Mouse (Mus musculus) heart, postnatal 36 days (tissue): ENCODE data around the gene Cib4. TPM values are rescaled to one million over a fixed set of nuclear protein-coding genes. Genes with fewer than 3 reads are reported as not detected.

Source experiments
- DNase-seq, 2 experiments: peaks; one replicate each; pipeline ENCODE4 v3.0.0; 2021 to 2022
- intact Hi-C: fragments of 180-260 bp; cut with DNase I; formaldehyde crosslinking; loops from one replicate; pipeline ENCODE4 v1.15.1; 2025
- total RNA-seq, 2 experiments: library from RNA; stranded (reverse); gene quantifications; 2 replicates each; pipeline ENCODE4 v1.2.3; 2021

Cib4 gene
- total RNA-seq, 2 experiments from 2014 or later = not detected

DNA sequence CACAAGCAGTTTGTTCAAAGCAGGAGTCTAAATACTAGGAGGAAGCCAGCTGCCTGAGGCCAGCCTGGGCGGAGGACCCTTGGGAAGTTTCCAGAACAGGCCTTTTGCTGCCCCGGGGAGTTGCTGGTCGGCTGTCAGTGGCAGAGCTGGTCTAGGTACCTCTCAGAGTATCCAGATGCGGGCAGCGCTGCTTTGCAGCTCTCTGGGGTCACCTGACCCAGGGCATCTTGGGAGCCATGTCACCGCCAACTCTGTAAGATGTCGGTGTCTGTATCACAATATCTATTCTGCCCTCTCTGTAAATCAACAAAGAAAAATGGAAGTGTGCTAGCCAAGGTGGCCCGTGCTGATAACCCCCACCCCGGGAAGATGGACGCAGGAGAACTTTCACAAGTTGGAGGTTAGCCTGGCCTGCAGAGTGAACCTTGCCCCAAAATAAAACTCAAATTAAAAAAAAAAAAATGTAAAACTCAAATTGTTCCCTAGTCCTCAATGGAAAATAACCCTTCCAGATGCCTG is 25.4 kb downstream of the Cib4 start:
- DNase-seq = no peak
- intact Hi-C loops = no loop called here

DNA sequence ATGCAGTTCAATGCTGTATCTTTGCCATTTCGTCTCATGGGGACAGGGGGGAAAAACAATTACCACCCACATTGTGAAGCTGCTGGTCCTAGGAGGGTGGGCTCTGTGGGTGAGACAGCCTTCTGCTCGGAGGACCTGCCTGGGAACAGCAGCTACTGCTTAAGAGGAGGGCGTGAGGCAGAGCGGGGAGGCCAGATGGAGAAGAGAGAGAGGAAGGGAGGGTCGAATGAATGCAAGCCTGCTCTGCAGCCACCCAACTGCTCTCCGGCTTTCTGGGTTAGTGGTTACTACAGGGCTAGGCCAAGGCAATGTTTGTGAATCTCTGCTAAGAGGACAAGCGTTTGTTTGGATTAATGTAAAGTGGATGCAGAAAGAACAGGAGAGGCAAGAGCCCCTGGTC is 26.1 kb downstream of the Cib4 start:
- intact Hi-C loops = loop anchor here (5.0 kb wide), 1 partner anchor 68 kb away; the partner anchor contains the start of gene Kcnk3
- no peak for DNase-seq

DNA sequence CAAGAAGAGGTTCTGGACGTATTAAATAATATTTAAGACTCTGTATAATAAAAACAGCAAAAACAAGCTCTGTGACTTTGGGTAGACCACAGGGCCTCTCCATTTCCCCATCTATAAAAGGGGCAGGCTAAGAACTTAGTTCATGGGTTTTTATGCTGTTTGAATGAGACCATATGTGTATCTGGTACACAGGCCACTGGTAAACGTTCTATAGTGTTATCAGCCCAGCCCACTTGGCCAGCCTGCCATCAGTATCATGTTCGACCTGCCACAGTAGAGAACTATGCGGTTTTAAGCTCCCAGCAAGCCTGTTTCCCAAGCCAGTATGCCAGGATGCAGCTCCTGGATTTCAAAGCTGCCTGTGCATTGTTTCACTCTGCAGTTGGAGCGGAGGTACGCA is 27.1 kb downstream of the Cib4 start:
- intact Hi-C loops = loop anchor here (5.0 kb wide), 1 partner anchor 69 kb away; the partner anchor contains the start of gene Kcnk3
- DNase-seq = no peak

DNA sequence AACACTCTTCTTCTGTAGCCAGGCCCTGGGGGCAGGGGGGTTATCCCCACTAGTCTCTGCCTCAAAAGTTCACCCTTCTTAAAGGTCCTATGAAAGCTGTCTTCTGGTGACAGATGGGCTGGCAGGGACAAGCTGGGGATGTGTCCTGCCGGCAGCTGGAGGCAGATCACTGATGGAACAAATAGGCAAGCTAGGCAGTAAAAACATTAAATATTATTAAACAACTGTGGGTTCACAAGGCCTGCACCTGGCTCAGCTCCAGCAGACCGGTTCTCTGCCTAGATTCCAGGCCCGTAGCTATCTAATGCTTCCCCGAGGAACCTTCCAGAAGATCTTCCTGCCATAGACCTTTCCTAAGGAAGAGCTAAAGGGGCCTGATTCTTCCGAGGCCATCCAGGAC is 27.5 kb downstream of the Cib4 start:
- DNase-seq = no peak
- intact Hi-C loops = loop anchor here (5.0 kb wide), 1 partner anchor 69 kb away; the partner anchor contains the start of gene Kcnk3

DNA sequence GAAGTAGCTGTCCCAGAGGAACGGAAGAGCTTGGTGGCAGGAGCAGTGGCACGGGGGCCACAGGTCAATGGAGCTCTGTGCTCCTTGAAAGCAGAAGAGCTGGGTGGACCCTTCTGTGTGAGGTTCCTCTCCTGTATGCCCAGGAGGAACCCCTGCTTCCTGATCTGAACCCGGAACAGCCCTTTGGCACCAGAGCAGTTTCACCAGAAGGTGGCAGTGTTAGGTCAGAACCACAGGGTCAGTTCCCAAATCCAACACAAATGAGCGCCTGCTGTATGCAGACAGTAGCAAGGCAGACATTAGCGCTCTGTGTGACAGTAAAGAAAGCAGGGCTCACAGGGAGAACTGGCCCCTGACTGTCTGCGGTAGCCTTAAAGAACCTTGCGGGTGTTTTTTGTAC is 29.3 kb downstream of the Cib4 start:
- peak; percentile 59 to 64 for DNase-seq
- intact Hi-C loops = loop anchor here (1.0 to 5.0 kb wide), 3 partner anchors 71 to 167 kb away; partner anchors contain the start of gene Kcnk3

DNA sequence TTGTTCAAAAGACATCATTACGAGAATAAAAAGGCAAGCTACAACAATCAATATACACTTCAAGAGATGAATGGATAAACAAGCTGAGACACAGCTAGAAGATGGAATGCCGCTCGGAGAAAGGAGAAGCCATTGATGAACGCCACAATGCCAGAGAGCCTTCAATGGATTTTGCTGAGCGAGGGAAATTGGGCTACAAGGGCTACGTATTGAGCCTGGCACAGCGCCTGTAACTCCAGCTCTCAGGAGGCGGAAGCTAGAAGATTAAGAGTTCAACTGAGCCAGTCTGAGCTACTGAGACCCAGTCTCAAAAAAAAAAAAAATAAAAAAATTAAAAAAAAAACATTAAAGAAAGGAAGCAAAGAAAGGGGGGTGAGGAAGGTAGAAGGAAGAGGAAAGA is 32.5 kb downstream of the Cib4 start:
- intact Hi-C loops = no loop called here
- no peak for DNase-seq

DNA sequence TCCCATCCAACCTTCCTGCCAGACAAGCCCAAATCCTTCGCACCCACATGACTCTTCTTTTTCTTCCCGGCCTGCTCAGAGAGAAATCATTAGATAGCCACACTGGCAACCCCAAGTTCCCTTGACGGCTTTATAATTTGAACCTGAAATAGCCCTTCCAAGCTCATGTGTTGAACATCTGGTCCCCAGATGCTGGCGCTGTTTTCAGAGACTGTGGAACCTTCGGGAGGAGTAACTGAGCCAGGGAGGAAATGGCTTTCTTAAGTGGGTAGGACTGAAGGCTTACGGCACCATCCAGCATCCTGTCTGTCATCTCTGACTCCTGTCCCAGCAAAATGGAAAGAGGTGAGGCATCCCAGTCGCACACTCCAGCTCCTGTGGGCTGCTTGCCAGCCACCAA is 48.3 kb downstream of the Cib4 start:
- intact Hi-C loops = no loop called here
- DNase-seq = no peak

DNA sequence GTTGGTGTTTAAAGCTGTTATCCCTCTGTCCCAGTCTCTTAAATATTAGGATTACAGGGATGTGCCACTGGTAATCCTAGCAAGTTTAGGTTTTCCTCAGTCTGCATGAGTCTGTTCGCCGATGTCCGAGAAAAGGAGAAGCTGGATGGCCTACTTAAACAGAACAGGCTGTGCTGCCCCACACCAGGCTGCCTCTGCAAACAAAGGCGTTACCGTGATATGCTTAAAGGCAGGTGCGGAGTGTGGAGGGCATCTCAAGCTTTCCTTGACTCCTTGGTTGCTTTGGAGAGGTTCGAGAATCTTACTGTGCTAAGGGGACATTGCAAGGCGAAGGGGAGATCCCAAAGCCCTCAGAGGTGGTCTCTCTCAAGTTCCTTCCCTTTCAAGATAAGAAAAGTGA is 48.8 kb downstream of the Cib4 start:
- intact Hi-C loops = no loop called here
- DNase-seq = no peak

DNA sequence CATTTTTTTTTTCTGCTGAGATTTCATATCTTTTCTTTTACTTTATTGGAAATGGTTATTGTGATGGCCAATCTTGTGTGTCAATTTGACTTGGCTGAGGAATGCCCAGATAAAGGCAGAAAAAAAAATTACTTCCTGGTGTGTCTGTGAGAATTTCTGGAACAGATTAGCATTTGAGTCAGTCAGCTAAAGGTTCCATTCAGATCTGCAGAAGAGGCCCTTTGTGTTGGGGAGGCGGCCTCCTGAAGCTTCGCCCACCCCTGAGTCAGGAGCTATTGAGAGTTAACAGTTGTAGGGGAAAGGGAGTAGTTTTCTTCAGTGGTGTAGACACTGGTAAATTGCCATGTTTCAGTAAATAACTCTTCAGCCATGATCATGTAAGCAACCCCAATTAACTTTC is 50.3 kb downstream of the Cib4 start:
- intact Hi-C loops = no loop called here
- no peak for DNase-seq

DNA sequence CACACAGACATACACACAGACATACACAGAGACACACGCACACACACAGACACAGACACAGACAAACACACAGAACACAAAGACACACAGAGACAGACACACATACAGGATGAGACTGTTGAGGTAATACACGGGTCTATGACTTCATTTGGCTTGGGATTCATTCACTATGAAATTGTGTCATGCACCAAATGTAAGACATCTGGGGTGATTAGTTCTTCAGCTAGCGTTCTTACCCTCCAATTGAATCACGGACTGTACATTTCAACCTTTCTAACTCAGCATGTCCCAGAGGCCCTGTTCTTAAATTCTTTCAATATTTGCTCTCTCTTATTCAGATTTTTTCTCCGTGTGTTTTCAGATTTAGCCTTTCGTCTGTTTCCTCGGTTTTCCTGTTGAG is 51.0 kb downstream of the Cib4 start:
- no peak for DNase-seq
- intact Hi-C loops = no loop called here

DNA sequence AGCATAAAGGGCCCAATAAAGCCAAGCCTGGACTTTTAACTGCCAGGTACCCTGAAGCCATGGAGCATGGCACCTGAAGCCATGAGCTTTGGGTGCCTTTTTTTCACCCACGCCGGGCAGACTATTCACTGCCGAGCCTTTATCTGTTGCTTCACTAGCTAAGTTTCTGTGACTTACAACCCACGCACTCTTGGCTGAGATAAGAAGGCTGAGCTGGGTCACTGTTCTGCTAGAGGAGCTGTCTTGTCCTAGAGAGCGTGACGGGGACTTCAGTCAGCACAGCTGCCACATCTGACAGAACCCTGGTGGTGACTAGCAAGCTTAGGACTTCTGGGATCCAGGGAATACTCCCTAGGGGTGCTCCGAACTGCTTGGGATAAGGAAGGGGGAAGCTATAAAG is 51.9 kb downstream of the Cib4 start:
- no peak for DNase-seq
- intact Hi-C loops = no loop called here

DNA sequence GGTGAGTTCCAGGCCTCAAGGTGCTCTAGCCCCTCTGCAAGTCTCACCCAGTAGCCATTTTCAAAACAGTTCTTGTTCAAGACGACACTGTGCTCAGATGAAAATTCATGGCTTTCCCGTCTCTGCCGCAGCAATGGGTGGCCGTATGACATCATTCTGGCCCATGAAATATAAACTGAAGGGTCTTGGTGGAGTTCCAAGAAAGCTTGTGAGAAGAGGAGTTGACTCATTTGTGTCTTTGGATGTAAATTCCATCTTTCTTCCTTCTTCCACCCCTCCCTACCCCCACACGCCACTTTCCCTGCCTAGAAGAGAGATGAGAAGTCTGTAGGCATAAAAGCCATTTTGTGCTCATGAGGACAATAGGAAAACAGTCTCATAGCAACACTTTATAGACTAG is 54.8 kb downstream of the Cib4 start:
- intact Hi-C loops = no loop called here
- no peak for DNase-seq

DNA sequence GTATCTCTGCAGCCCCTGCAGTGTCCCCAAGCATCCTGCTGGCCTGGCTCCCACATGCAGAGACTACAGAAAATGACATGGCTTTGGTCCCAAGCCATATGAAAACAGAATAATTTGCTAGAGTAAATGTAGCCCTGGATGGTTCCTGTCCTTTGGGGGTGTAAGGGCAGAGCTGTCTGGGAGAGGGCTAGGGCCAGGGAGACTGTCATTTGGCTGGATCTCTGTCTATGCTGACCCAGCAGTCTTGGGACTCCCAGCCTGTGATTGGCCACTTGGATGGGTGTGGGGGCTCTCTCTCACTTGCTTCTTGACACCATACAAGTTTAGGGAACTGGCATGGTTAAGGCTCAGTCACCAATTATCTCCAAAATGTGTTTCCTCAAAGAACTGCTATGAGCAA is 55.4 kb downstream of the Cib4 start:
- intact Hi-C loops = no loop called here

DNA sequence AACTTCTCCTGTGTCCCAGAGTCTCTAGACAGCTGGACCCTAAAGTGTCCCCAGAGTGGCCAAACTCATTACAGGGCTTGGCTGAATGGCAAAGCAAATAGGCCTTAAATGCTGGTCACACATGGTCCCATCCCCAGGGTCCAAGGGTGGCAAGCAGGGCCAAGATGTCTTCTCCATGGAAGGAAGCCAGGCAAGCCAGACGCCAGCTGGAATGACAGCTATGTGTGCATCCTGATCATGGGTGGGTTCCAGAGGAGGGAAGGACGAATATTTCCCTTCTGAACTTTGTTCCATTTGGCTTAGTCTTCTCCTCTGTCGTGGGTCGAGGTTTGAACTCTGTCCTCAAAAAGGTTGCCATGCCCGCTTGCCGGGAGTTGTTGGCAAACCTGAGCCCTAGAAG is 60.5 kb downstream of the Cib4 start:
- no peak for DNase-seq
- intact Hi-C loops = no loop called here

More for the DNA sequence above, 55.4 kb downstream of the Cib4 start:
- no peak for DNase-seq

DNA sequence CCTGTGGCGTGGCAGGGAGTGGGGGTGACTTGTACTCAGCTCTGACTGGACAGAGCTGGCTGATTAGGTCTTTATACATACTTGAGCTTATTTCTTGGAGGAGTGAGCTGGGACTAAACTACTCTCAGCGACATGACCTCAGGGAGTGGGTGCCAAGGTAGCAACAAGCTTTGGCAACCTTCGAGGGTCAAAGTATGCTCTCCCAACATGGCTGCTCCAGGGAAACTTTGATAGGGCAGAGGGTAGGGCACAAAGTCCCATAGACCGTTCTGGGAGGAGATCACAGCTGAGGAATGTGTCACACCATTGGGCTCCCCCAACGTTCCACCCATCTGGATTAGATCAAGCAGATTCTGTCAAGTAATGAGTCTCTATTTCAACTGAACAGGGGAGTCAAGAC is 61.0 kb downstream of the Cib4 start:
- DNase-seq = no peak
- intact Hi-C loops = no loop called here

DNA sequence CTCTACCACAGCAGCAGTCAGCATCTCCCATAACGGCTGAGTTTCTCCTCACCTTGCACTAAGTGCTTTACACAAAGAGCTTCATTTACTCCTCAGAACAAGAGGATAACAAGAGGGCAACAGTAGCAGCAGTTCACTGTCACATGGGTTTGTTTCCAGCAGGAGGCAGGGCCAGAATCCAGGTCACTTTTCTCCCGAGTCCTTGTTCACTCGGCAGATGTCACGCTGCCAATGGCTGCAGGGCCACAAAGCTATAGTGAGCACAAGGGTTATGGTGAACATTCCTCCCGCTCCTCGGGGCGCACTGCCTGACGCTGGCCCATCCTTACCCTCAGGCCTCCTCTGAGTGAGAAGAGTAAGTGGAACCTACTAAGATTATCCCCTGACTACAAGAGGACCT is 62.1 kb downstream of the Cib4 start:
- DNase-seq = peak in 1 of 2 experiments; percentile 8

DNA sequence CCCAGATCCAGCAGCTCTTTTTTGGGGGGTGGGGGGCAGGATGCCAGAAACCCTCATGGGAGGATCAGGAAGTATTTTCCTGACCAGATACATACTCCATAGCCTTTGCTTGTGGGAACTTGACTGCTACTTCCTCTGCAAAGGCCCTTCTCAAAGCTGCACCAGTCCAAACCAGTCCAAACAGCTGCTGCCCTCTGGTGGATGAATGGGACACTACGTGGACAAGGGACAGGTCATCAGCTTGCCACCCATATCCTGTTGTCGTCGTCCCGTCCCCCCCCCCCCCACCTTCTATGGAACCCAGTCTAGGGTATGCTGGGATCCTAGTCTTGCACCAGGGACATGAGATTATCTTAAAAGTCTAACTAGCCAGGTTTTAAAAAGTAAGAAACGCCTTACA is 63.3 kb downstream of the Cib4 start:
- peak; percentile 69 to 74 for DNase-seq
- intact Hi-C loops = loop anchor here (1.0 kb wide), 1 partner anchor 59 kb away; no protein-coding TSS in a partner anchor

More for the DNA sequence above, 62.1 kb downstream of the Cib4 start:
- intact Hi-C loops = no loop called here

DNA sequence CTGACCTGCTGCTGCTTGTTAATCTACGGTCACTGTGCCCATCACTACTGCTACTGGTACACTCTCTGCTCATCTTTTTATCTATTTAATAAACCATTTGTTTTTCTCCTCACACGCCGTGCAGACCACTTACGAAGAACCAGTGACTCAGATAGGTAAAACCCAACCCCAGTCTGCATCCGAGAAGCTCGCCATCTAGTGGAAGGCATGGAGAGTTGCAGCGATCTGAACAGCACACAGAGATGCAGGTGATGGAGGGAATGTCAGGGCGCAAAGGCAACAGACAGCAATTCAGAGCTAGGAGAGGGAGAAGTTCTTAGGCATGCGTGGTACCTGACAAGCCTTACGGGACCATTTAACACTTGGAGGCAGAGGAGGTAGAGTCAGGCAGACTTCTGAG is 69.1 kb downstream of the Cib4 start:
- DNase-seq = no peak
- intact Hi-C loops = loop anchor here (5.0 kb wide), 1 partner anchor 259 kb away; no protein-coding TSS in a partner anchor

DNA sequence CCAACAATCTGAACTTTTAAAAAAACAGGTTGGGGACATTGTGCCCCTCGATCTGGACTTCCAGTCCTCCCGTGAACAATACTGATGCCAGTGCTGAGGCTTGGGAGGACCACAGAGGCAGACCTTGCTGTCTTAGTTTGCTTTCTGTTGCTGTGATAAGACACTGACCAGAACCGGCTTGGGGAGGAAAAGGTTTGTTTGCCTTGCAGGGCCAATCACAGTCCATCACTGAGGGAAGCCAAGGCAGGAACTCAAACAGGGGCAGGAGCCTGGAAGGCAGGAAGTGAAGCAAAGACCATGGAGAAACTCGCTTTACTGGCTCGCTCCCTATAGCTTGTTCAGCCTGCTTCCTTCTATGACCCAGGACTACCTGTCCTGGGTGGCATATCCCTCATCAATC is 73.5 kb downstream of the Cib4 start:
- DNase-seq = no peak
- intact Hi-C loops = no loop called here

DNA sequence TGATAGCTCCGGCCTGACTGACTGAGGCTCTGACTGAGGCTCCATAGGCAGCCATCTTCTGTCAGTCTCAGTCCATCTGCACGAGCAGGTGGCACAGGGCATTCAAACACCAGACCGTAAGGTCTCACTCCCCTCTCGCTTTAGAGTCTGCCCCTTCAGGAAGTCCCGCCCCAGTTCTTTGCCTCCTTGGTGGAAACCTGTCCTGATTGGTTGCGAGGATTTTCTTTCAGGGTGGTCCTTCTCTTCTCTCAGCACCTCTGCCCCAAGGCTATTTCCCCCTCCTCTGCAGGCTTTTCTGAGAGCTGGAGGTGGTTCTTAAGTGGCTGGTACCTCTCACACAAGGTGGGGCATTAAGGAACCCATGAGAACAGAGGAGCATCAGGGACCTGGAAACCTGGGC is 75.2 kb downstream of the Cib4 start:
- intact Hi-C loops = no loop called here
- DNase-seq = no peak

DNA sequence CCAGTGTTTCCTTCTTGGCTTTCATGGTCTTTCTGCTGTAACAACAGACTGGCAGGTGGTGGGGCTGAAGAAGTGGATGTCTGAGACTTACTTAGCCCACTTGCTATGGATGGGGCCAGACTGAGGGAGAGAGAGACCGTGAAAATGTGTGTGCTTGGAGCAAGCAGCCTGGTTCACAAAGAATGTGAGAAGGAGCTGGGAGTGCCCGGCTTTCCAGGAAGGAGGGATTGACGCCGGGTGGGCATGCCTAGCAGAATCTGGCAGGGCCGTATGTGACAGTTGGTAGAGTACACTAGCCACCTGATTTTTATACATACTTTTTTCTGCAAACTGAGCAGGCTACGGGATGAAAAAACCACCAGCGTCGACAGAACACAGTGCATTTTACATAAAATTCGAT is 79.3 kb downstream of the Cib4 start:
- intact Hi-C loops = no loop called here
- no peak for DNase-seq

DNA sequence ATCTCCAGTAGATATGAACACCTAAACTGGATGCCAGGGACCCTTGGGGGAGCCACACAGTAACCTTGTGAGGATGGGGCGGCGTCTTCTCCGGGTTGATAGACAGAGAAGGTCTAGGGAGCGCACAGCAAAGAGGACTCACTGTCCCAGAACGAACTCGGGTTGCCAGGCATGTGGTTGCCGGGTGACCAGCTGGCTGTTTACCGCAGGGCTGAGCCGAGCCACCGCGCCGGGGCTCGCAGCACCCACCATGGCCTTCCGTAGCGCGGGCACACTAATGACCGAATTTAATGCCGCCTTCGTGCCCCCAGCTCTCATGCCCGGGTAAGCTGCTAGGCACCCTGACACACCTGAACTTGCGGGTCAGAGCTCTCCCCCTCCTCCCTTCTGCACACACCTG is 79.8 kb downstream of the Cib4 start, which contains the start of gene 1700001C02Rik:
1700001C02Rik (plus strand) TSS at position 187 of the 400 bp plus-strand sequence.
- intact Hi-C loops = no loop called here
- DNase-seq = peak; percentile 10 to 15

DNA sequence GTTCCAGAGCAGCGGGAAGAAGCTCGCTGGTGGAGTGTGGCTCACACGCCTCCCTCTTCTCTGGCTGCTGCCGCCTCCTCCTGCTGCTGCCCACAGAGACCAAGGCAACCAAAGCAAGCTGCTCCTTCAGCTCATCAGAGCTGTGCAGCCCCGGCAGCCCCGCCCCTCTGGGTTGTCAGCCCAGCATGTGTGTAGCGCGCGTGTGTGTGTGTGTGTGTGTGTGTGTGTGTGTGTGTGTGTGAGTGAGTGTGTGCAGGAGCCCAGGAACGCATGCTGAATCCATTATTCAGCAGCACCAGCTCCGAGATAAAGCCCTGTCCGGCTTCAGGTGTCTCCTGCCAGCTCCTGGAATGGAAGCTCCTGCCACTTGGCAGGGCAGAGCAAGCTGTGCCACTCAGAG is 83.8 kb downstream of the Cib4 start, which contains the start of gene Otof:
Otof (minus strand) TSS at position 112 of the 400 bp plus-strand sequence.
- peak; percentile 12 to 25 for DNase-seq
- intact Hi-C loops = no loop called here
